Mouse (Mus musculus) kidney, embryonic 15.5 days (tissue): ENCODE results near the gene Fam170b. TPM values are rescaled to one million over a fixed set of nuclear protein-coding genes. Genes with fewer than 3 reads are reported as not detected.
A peak's percentile ranks its signal among the peaks of the same experiment; 100 is the strongest.

Source experiments
- ATAC-seq: fragments of 200-750 bp; cut with Nextera tagmentation; replicated peaks from 2 replicates; pipeline ENCODE4 v1.8.0; 2017; ENCODE audit warnings: moderate TSS enrichment; ENCODE audit not compliant: low FRiP score
- H3K27ac ChIP-seq: fragments of 300-500 bp; sonication (generic); 2 replicates; pipeline ENCODE4 v1.5.1; 2015; ENCODE audit warnings: mild to moderate bottlenecking, inconsistent platforms
- H3K27me3 ChIP-seq: fragments of 300-500 bp; sonication (generic); 2 replicates; pipeline ENCODE4 v1.6.1; 2015; ENCODE audit warnings: inconsistent platforms
- H3K36me3 ChIP-seq: fragments of 300-500 bp; sonication (generic); 2 replicates; pipeline ENCODE4 v1.6.1; 2015; ENCODE audit warnings: inconsistent platforms
- H3K4me1 ChIP-seq: fragments of 300-500 bp; sonication (generic); 2 replicates; pipeline ENCODE4 v1.6.1; 2015; ENCODE audit warnings: inconsistent platforms
- H3K4me2 ChIP-seq: fragments of 300-500 bp; sonication (generic); 2 replicates; pipeline ENCODE4 v1.6.1; 2015; ENCODE audit warnings: moderate library complexity, mild to moderate bottlenecking, inconsistent platforms
- H3K4me3 ChIP-seq: fragments of 300-500 bp; sonication (generic); replicated peaks from 2 replicates; pipeline ENCODE4 v1.5.1; 2015; ENCODE audit warnings: mild to moderate bottlenecking, inconsistent platforms
- H3K9ac ChIP-seq: fragments of 300-500 bp; sonication (generic); 2 replicates; pipeline ENCODE4 v1.6.1; 2015; ENCODE audit warnings: mild to moderate bottlenecking, inconsistent platforms
- H3K9me3 ChIP-seq: fragments of 300-500 bp; sonication (generic); replicated peaks from 2 replicates; pipeline ENCODE4 v1.6.1; 2016; ENCODE audit warnings: inconsistent platforms
- WGBS: fragments of 180-500 bp; shearing (Covaris S2); methylation state at CpG from one replicate; pipeline ENCODE4 v1.1.7; 2015; ENCODE audit warnings: mixed read lengths; 5-methylcytosine and 5-hydroxymethylcytosine counted together
- polyA plus RNA-seq: library from polyadenylated mRNA; unstranded; fragments of >200 nt; fragmentation: Nextera tagmentation; extraction: Ambion mirVana; gene quantifications from 2 replicates; pipeline ENCODE4 v1.2.1, GENCODE M21; 2015

Fam170b gene
- polyA plus RNA-seq, 1 experiment from 2014 or later: 0.06 TPM

DNA sequence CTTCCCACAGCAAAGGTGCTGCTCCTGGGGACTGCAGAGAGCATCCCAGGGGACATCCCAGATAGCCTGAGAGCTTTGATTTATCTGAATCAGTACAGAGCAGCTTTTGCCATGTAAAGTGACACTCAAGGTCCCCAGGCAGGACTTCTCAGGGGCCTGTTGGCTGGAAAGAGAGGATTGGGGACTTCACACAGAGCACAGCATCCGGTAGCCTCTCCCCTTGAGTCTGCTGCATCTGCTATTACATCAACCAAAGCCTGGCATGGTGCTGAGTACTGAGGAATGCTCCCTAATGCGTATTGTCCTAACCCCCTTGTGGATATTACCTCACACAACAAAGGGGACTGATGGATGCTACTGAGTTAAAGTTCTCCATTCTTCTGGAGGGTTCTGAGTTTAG, 27.9 kb downstream of the Fam170b start:
- ATAC-seq: no peak
- Histone ChIP-seq H3K4me2 (no peak overlapping the region), H3K27ac (peak overlapping the region; percentile 78), H3K4me3 (no peak overlapping the region), H3K4me1 (peaks cover 50% of the 10 kb centered on the region), H3K9me3 (no peaks in the 10 kb centered on the region), H3K9ac (no peak overlapping the region), H3K27me3 (peaks cover 16% of the 10 kb centered on the region; the same call in 1 of the 2 replicates), H3K36me3 (0 out of 2 replicates have a peak, but pooled peaks cover 5% of the 10 kb centered on the region)
- WGBS: 46% methylated on average over 2 of the region's 2 CpGs

DNA sequence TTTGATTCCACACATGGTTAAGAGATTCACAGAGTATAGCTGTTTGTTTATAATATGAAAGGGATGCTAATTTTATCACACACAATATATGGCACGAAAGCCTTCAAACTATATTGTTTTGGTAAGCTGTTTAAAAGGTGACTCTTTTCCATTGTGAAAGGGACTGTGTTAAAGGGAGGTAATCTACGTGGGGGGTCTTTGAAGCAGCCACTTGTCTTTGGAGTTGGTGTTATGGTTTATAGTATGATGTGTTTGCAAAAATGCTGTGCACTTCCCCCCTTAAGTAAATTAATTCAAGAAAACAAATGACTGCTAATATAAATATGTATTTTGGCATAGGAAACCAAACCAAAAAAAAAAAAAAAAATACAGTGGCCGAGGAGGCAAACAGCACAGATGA, 31.6 kb downstream of the Fam170b start:
- Histone ChIP-seq H3K4me1 (peaks cover 21% of the 10 kb centered on the region), H3K4me2 (no peak overlapping the region), H3K27ac (0 out of 2 replicates have a peak overlapping the region, but pooled peaks have one; percentile 24), H3K9ac (no peak overlapping the region), H3K27me3 (no peaks in the 10 kb centered on the region), H3K9me3 (no peaks in the 10 kb centered on the region), H3K36me3 (0 out of 2 replicates have a peak, but pooled peaks cover 5% of the 10 kb centered on the region), H3K4me3 (no peak overlapping the region)
- no peak for ATAC-seq
- 71% methylated on average over 3 of the region's 3 CpGs for whole genome bisulfite sequencing

DNA sequence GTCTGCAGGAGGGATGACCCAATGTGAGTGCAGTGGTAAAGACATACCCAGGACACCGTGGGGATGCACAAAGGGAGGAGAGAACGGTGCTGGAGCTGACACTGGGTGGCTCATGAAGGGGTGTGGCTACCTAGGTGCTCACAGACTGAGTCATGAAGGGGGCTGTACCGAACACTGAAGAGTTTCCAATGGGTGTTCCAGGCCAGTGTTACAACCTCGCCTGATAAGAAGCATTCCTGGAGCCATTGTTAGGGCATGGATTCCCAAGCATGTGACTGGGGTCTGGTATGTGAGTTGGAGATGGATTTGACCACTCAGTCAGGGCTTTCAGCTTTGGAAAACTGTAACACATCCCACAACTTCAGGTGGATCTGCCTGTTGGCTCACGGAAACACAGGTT, 38.2 kb downstream of the Fam170b start:
- Histone ChIP-seq H3K27me3 (no peaks in the 10 kb centered on the region), H3K9ac (no peak overlapping the region), H3K4me2 (no peak overlapping the region), H3K36me3 (no peaks in the 10 kb centered on the region), H3K4me3 (no peak overlapping the region), H3K4me1 (no peaks in the 10 kb centered on the region), H3K9me3 (no peaks in the 10 kb centered on the region), H3K27ac (no peak overlapping the region)
- ATAC-seq: no peak
- WGBS: 90% methylated on average over 5 of the region's 5 CpGs

DNA sequence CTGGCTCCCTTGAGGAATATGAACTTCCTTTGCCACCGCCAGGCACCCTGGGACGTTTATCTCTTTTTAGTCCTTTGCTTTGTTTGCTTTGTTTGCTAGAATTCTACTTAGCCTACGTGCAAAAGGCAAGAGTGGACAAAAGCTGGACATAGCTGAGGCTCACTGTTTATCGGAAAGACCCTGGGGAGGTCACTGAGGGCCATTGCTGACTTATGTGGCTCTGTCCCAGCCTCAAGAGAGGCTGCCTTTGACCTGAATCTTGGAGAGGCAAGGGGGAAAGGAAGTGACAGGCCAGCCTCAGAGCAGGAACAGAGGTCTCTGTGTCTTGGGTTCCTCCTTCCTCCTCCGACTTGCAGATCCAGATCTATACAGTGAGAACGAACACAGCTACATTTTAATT, 43.8 kb downstream of the Fam170b start:
- no peak overlapping the region for H3K4me3 ChIP-seq
- H3K27me3 ChIP-seq: no peaks in the 10 kb centered on the region
- WGBS: 58% methylated on average over 6 of the region's 6 CpGs
- no peak for ATAC-seq
- no peaks in the 10 kb centered on the region for H3K9me3 ChIP-seq
- H3K27ac ChIP-seq: no peak overlapping the region
- H3K36me3 ChIP-seq: no peaks in the 10 kb centered on the region
- peaks cover 6% of the 10 kb centered on the region; the same call in 1 of the 2 replicates for H3K4me1 ChIP-seq
- no peak overlapping the region for H3K4me2 ChIP-seq
- H3K9ac ChIP-seq: no peak overlapping the region

DNA sequence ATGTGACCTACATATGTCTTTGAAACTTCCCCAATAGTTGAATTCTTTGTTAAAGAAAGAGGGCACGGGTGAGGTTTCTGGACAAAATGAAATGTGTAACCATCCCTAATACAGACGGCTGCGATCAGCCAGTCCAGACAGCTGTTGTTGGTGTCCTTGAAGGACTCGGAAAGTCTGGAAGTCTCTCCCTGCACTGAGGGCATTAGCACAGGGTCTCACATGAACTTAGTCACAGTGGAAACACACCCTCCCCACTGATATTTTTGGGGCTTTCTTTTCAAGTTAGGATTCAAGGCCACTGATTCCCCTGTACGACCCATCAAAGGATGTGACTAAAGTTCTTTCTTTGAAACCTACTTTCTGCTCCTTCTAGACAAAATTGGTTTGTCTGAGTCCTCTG, 46.6 kb downstream of the Fam170b start:
- H3K4me2 ChIP-seq: no peak overlapping the region
- H3K36me3 ChIP-seq: no peaks in the 10 kb centered on the region
- no peak overlapping the region for H3K27ac ChIP-seq
- 86% methylated on average over 5 of the region's 5 CpGs for WGBS
- H3K27me3 ChIP-seq: no peaks in the 10 kb centered on the region
- no peaks in the 10 kb centered on the region for H3K9me3 ChIP-seq
- ATAC-seq: no peak
- H3K4me3 ChIP-seq: no peak overlapping the region
- no peak overlapping the region for H3K9ac ChIP-seq
- H3K4me1 ChIP-seq: peaks cover 6% of the 10 kb centered on the region; the same call in 1 of the 2 replicates

GRCm38 (mm10) chr14:32881693-32882092, 47.9 kb downstream of the Fam170b start:
- H3K36me3 ChIP-seq: no peaks in the 10 kb centered on the region
- H3K9me3 ChIP-seq: no peaks in the 10 kb centered on the region
- no peak overlapping the region for H3K4me3 ChIP-seq
- no peak overlapping the region for H3K27ac ChIP-seq
- 64% methylated on average over 1 of the region's 1 CpGs for WGBS
- no peak for ATAC-seq
- H3K4me1 ChIP-seq: peaks cover 6% of the 10 kb centered on the region; the same call in 1 of the 2 replicates
- H3K27me3 ChIP-seq: no peaks in the 10 kb centered on the region
- no peak overlapping the region for H3K4me2 ChIP-seq
- no peak overlapping the region for H3K9ac ChIP-seq

Other genes starting within 250 kb of the Fam170b start
- gene Prrxl1, start 234.6 kb upstream of the Fam170b start, polyA plus RNA-seq: 0.14 and 0.49 TPM in 2 replicates
- gene 3425401B19Rik, start 148.7 kb upstream of the Fam170b start, polyA plus RNA-seq: 0.14 and 0.31 TPM in 2 replicates
- 0.85 and 1.1 TPM in 2 replicates for gene Tmem273, start 48.0 kb upstream of the Fam170b start, polyA plus RNA-seq
- 35.8 and 39.7 TPM in 2 replicates for gene Vstm4, start 22.8 kb downstream of the Fam170b start, polyA plus RNA-seq
- 0.42 and 0.60 TPM in 2 replicates for gene Lrrc18, start 157.4 kb downstream of the Fam170b start, polyA plus RNA-seq